Mouse (Mus musculus): Measurements from ENCODE around the gene Prss1.
"Not testable (repeated sequence)": the region's sequence is repeated elsewhere in the genome, so short reads cannot be mapped to it uniquely, and the experiment has no call there.

Prss1 gene

GRCm38 (mm10) chr6:41458632-41459031, at the start of gene Prss1:
Prss1 (plus strand) TSS chr6:41458932.
- not testable (repeated sequence) for DNase-seq

- DNase-seq = not testable (repeated sequence)
Measured at GRCm38 (mm10) chr6:41442261-41442660, 16.5 kb upstream of the Prss1 start.

- DNase-seq = not testable (repeated sequence)
Measured at GRCm38 (mm10) chr6:41446045-41446444, 12.7 kb upstream of the Prss1 start, which contains the start of gene Gm10334. Gm10334 (minus strand) TSS chr6:41446145.

- DNase-seq = no peak
Measured at GRCm38 (mm10) chr6:41499374-41499773, 40.6 kb downstream of the Prss1 start.

- no peak for DNase-seq
Measured at GRCm38 (mm10) chr6:41504915-41505314, 46.2 kb downstream of the Prss1 start.

- no peak for DNase-seq
Measured at GRCm38 (mm10) chr6:41505323-41505722, 46.6 kb downstream of the Prss1 start.

Measured in cerebellum, adult 18-20 months (tissue).